Mouse (Mus musculus): Measurements from ENCODE around the gene Igfbp5. TPM values are rescaled to one million over a fixed set of nuclear protein-coding genes. Genes with fewer than 3 reads are reported as not detected.

The Igfbp5 gene
- polyA plus RNA-seq, 1 experiment = 5.5 TPM

- no peak for TF ChIP-seq POLR2A (IDR thresholded peaks at IDR 0.05; ENCODE audit: low read depth, low read length)
- no peak for TF ChIP-seq CTCF (IDR thresholded peaks at IDR 0.05; ENCODE audit: extremely low read depth, insufficient read length, insufficient replicate concordance, low read depth, low read length)
- no peak overlapping the region for H3K4me3 ChIP-seq (ENCODE audit: low read depth, low read length)
- 2% methylated on average over 8 of the region's 8 CpGs for WGBS
- H3K36me3 ChIP-seq (ENCODE audit: control insufficient read depth, insufficient read depth, low read length) = no peaks in the 10 kb centered on the region
- peaks cover 14% of the 10 kb centered on the region for H3K4me1 ChIP-seq (ENCODE audit: control insufficient read depth, insufficient read depth, insufficient read length, low read length)
- H3K27ac ChIP-seq (ENCODE audit: insufficient read depth, low read depth, low read length) = no peak overlapping the region
- H3K27me3 ChIP-seq (ENCODE audit: control insufficient read depth, insufficient read depth, low read length) = peaks cover 26% of the 10 kb centered on the region
Measured at GRCm38 (mm10) chr1:72872521-72872920, 2.2 kb downstream of the Igfbp5 start.

- Histone ChIP-seq H3K4me1 (ENCODE audit: control insufficient read depth, insufficient read depth, insufficient read length, low read length) (peaks cover 14% of the 10 kb centered on the region), H3K4me3 (ENCODE audit: low read depth, low read length) (peak overlapping the region; percentile 19), H3K27me3 (ENCODE audit: control insufficient read depth, insufficient read depth, low read length) (peaks cover 26% of the 10 kb centered on the region), H3K27ac (ENCODE audit: insufficient read depth, low read depth, low read length) (peak overlapping the region; percentile 26; the same call in 1 of the 2 replicates), H3K36me3 (ENCODE audit: control insufficient read depth, insufficient read depth, low read length) (no peaks in the 10 kb centered on the region)
- TF ChIP-seq CTCF (IDR thresholded peaks at IDR 0.05; ENCODE audit: extremely low read depth, insufficient read length, insufficient replicate concordance, low read depth, low read length) (no peak), POLR2A (IDR thresholded peaks at IDR 0.05; ENCODE audit: low read depth, low read length) (no peak)
- WGBS = 1% methylated on average over 34 of the region's 34 CpGs
Measured at GRCm38 (mm10) chr1:72871697-72872411, 2.8 kb downstream of the Igfbp5 start.

DNA sequence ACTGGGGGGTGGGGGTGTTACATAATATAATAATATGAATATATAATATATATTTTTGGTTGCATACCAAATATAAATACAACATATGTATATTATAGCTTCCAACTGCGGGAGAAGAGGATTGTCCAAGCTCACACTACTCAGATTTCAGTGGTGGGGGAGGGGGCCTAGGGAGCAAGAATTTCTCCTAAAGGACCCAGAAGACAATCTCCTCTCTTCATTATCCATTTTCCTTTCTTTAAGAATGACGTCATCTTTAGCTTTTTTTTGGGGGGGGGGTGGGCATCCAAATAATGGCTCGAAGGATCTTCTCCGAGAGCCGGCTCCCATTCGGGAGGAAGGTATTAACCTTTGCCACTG, 3.4 kb downstream of the Igfbp5 start:
- peaks cover 26% of the 10 kb centered on the region for H3K27me3 ChIP-seq (ENCODE audit: control insufficient read depth, insufficient read depth, low read length)
- H3K4me3 ChIP-seq (ENCODE audit: low read depth, low read length) = peak overlapping the region; percentile 19
- no peaks in the 10 kb centered on the region for H3K36me3 ChIP-seq (ENCODE audit: control insufficient read depth, insufficient read depth, low read length)
- no peak for TF ChIP-seq CTCF (IDR thresholded peaks at IDR 0.05; ENCODE audit: extremely low read depth, insufficient read length, insufficient replicate concordance, low read depth, low read length)
- no peak for TF ChIP-seq POLR2A (IDR thresholded peaks at IDR 0.05; ENCODE audit: low read depth, low read length)
- WGBS = 0% methylated on average over 6 of the region's 6 CpGs
- H3K4me1 ChIP-seq (ENCODE audit: control insufficient read depth, insufficient read depth, insufficient read length, low read length) = peaks cover 14% of the 10 kb centered on the region
- no peak overlapping the region for H3K27ac ChIP-seq (ENCODE audit: insufficient read depth, low read depth, low read length)

DNA sequence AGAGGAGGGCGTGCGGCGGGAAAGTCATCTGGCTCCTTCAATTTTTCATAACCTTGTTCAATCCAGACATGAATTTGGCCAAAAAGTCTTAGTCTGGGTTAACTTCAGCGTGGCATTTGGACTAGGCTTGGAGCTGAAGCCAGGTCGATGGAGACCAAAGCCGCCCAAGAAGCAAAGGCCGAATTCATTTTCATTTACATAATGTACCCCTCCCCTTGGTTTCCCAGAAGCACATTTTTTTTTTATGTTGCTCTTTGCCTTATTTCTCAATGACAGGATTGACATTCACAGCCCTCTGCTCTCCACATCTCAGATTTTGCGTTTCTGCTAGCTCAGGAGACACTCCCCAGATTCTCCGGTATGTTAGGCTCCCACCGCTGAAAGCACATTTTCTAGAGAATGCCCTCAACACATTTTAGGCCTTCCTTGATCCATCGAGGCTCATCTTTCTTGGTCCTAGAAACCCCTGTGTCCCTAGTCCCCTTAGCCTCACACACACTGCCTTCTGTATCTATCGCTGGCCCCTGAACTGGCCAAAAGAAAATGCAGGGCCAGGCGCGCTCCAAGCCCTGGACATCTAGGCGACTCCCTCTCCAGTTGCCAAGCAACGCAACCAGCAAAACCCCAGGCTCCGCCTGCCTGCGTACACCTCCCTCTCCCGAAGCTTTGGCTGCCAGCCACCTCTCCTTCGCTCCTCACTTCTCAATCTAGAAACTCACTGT, 3.9 kb downstream of the Igfbp5 start:
- TF ChIP-seq POLR2A (IDR thresholded peaks at IDR 0.05; ENCODE audit: low read depth, low read length) (no peak), CTCF (IDR thresholded peaks at IDR 0.05; ENCODE audit: extremely low read depth, insufficient read length, insufficient replicate concordance, low read depth, low read length) (no peak)
- under 1% methylated on average over 20 of the region's 20 CpGs for WGBS
- Histone ChIP-seq H3K36me3 (ENCODE audit: control insufficient read depth, insufficient read depth, low read length) (no peaks in the 10 kb centered on the region), H3K4me1 (ENCODE audit: control insufficient read depth, insufficient read depth, insufficient read length, low read length) (peaks cover 14% of the 10 kb centered on the region), H3K27me3 (ENCODE audit: control insufficient read depth, insufficient read depth, low read length) (peaks cover 26% of the 10 kb centered on the region), H3K4me3 (ENCODE audit: low read depth, low read length) (peak overlapping the region; percentile 56), H3K27ac (ENCODE audit: insufficient read depth, low read depth, low read length) (no peak overlapping the region)

GRCm38 (mm10) chr1:72869681-72870614, 4.7 kb downstream of the Igfbp5 start:
- no peak for TF ChIP-seq POLR2A (IDR thresholded peaks at IDR 0.05; ENCODE audit: low read depth, low read length)
- no peak for TF ChIP-seq CTCF (IDR thresholded peaks at IDR 0.05; ENCODE audit: extremely low read depth, insufficient read length, insufficient replicate concordance, low read depth, low read length)
- Histone ChIP-seq H3K4me3 (ENCODE audit: low read depth, low read length) (peak overlapping the region; percentile 56), H3K36me3 (ENCODE audit: control insufficient read depth, insufficient read depth, low read length) (no peaks in the 10 kb centered on the region), H3K4me1 (ENCODE audit: control insufficient read depth, insufficient read depth, insufficient read length, low read length) (peaks cover 14% of the 10 kb centered on the region), H3K27ac (ENCODE audit: insufficient read depth, low read depth, low read length) (no peak overlapping the region), H3K27me3 (ENCODE audit: control insufficient read depth, insufficient read depth, low read length) (peaks cover 23% of the 10 kb centered on the region)
- 8% methylated on average over 22 of the region's 22 CpGs for WGBS

DNA sequence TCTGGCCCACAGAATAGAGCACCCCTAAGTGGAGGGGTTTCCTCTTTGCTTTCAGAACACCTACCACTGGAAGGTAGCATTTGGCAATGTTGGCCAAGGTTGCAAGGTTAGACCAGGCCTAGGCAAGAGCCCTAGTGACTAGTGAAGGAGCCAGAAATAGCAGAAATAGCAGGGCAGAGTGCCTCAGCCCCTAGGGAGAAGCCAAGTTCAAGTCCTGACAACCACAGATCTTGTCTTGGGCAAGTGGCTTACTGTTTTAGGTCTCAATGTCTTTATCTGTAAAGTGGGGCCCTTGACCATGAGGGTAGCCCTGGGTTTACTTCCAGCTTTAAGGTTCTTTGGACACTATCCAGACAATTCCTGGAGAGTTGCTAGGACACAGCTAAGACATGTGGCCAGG, 5.4 kb downstream of the Igfbp5 start:
- H3K4me3 ChIP-seq (ENCODE audit: low read depth, low read length) = no peak overlapping the region
- TF ChIP-seq POLR2A (IDR thresholded peaks at IDR 0.05; ENCODE audit: low read depth, low read length) = no peak
- TF ChIP-seq CTCF (IDR thresholded peaks at IDR 0.05; ENCODE audit: extremely low read depth, insufficient read length, insufficient replicate concordance, low read depth, low read length) = no peak
- H3K27me3 ChIP-seq (ENCODE audit: control insufficient read depth, insufficient read depth, low read length) = peaks cover 16% of the 10 kb centered on the region
- peaks cover 14% of the 10 kb centered on the region for H3K4me1 ChIP-seq (ENCODE audit: control insufficient read depth, insufficient read depth, insufficient read length, low read length)
- no peaks in the 10 kb centered on the region for H3K36me3 ChIP-seq (ENCODE audit: control insufficient read depth, insufficient read depth, low read length)
- H3K27ac ChIP-seq (ENCODE audit: insufficient read depth, low read depth, low read length) = no peak overlapping the region
